Mouse (Mus musculus) small intestine, adult 2 months (tissue): ENCODE results near the gene Tmeff1. TPM values are rescaled to one million over a fixed set of nuclear protein-coding genes. Genes with fewer than 3 reads are reported as not detected.

Source experiments
- H3K27ac ChIP-seq: fragments of 200-500 bp; 2 replicates; pipeline ENCODE4 v1.5.1; 2012; ENCODE audit warnings: low read depth, low read length, control low read depth, inconsistent platforms; ENCODE audit not compliant: insufficient read depth
- H3K27me3 ChIP-seq: fragments of 200-500 bp; 2 replicates; pipeline ENCODE4 v1.6.1; 2012; ENCODE audit warnings: mild to moderate bottlenecking, moderate library complexity, low read length, inconsistent platforms; ENCODE audit not compliant: control insufficient read depth, insufficient read depth
- H3K36me3 ChIP-seq: fragments of 200-500 bp; 2 replicates; pipeline ENCODE4 v1.6.1; 2012; ENCODE audit warnings: mild to moderate bottlenecking, low read length, control low read depth, inconsistent platforms; ENCODE audit not compliant: control insufficient read depth, insufficient read depth
- H3K4me1 ChIP-seq: fragments of 200-500 bp; 2 replicates; pipeline ENCODE4 v1.6.1; 2012; ENCODE audit warnings: low read length, inconsistent platforms, mixed read lengths; ENCODE audit not compliant: control insufficient read depth, insufficient read depth, insufficient read length
- H3K4me3 ChIP-seq: fragments of 200-500 bp; 2 replicates; pipeline ENCODE4 v1.5.1; 2012; ENCODE audit warnings: low read depth, mild to moderate bottlenecking, control low read depth, inconsistent platforms, low read length, moderate library complexity
- CTCF ChIP-seq: fragments of 200-500 bp; IDR thresholded peaks from 2 replicates; pipeline ENCODE4 v1.5.1; 2012; ENCODE audit warnings: low read depth, mild to moderate bottlenecking, control low read depth, inconsistent platforms, low read length, moderate library complexity, mixed read lengths; ENCODE audit not compliant: insufficient replicate concordance, insufficient read length; ENCODE audit errors: extremely low read depth
- POLR2A ChIP-seq: fragments of 200-500 bp; IDR thresholded peaks from 2 replicates; pipeline ENCODE4 v1.6.1; 2012; ENCODE audit warnings: low read depth, mild to moderate bottlenecking, control low read depth, inconsistent platforms, low read length, moderate library complexity
- WGBS: fragments of 180-500 bp; shearing (Covaris S2); methylation state at CpG from one replicate; pipeline ENCODE4 v1.1.7; 2018; 5-methylcytosine and 5-hydroxymethylcytosine counted together
- polyA plus RNA-seq: library from polyadenylated mRNA; depleted of rRNA; stranded (reverse); fragments of >200 nt; gene quantifications from 2 replicates; pipeline ENCODE4 v1.2.3, GENCODE M21; 2012; rRNA removed

Tmeff1 gene
- polyA plus RNA-seq, 1 experiment, result 1.9 TPM

GRCm38 (mm10) chr4:48684593-48685187 lies 99.7 kb downstream of the Tmeff1 start:
- no peaks in the 10 kb centered on the region; the same call in 1 of the 2 replicates for H3K4me1 ChIP-seq
- 31% methylated on average over 7 of the region's 7 CpGs for WGBS
- no peak overlapping the region for H3K27ac ChIP-seq
- no peaks in the 10 kb centered on the region for H3K36me3 ChIP-seq
- H3K4me3 ChIP-seq, result no peak overlapping the region
- H3K27me3 ChIP-seq, result no peaks in the 10 kb centered on the region; the same call in 1 of the 2 replicates
- TF ChIP-seq CTCF (no peak), POLR2A (no peak)

GRCm38 (mm10) chr4:48688148-48688547 lies 103.2 kb downstream of the Tmeff1 start:
- no peak for TF ChIP-seq POLR2A
- no peak for TF ChIP-seq CTCF
- H3K4me3 ChIP-seq, result no peak overlapping the region
- 84% methylated on average over 6 of the region's 6 CpGs for WGBS
- H3K4me1 ChIP-seq, result no peaks in the 10 kb centered on the region
- H3K27ac ChIP-seq, result no peak overlapping the region
- H3K36me3 ChIP-seq, result no peaks in the 10 kb centered on the region
- no peaks in the 10 kb centered on the region; the same call in 1 of the 2 replicates for H3K27me3 ChIP-seq

GRCm38 (mm10) chr4:48690640-48691039 lies 105.7 kb downstream of the Tmeff1 start:
- H3K27me3 ChIP-seq, result no peaks in the 10 kb centered on the region
- H3K4me1 ChIP-seq, result no peaks in the 10 kb centered on the region
- H3K36me3 ChIP-seq, result no peaks in the 10 kb centered on the region
- no peak overlapping the region for H3K4me3 ChIP-seq
- no peak overlapping the region for H3K27ac ChIP-seq
- 72% methylated on average over 9 of the region's 9 CpGs for WGBS
- TF ChIP-seq CTCF (peak; percentile 56; the same call in 1 of the 2 replicates), POLR2A (no peak)

- H3K36me3 ChIP-seq, result no peaks in the 10 kb centered on the region
- H3K27me3 ChIP-seq, result no peaks in the 10 kb centered on the region
- 41% methylated on average over 7 of the region's 7 CpGs for WGBS
- H3K4me3 ChIP-seq, result no peak overlapping the region
- no peak overlapping the region for H3K27ac ChIP-seq
- TF ChIP-seq POLR2A (no peak), CTCF (peak; percentile 63; the same call in 1 of the 2 replicates)
- H3K4me1 ChIP-seq, result no peaks in the 10 kb centered on the region
These were observed 106.9 kb downstream of the Tmeff1 start for GRCm38 (mm10) chr4:48691793-48692437.

- WGBS, result 29% methylated on average over 9 of the region's 9 CpGs
- Histone ChIP-seq H3K4me1 (no peaks in the 10 kb centered on the region), H3K27ac (no peak overlapping the region), H3K27me3 (no peaks in the 10 kb centered on the region), H3K4me3 (no peak overlapping the region), H3K36me3 (no peaks in the 10 kb centered on the region)
- TF ChIP-seq POLR2A (no peak), CTCF (no peak)
These were observed 107.8 kb downstream of the Tmeff1 start for GRCm38 (mm10) chr4:48692736-48693292.

- Histone ChIP-seq H3K27ac (no peak overlapping the region), H3K4me3 (no peak overlapping the region), H3K4me1 (no peaks in the 10 kb centered on the region), H3K27me3 (no peaks in the 10 kb centered on the region), H3K36me3 (no peaks in the 10 kb centered on the region)
- TF ChIP-seq CTCF (no peak), POLR2A (no peak)
- 90% methylated on average over 3 of the region's 3 CpGs for WGBS
These were observed 111.7 kb downstream of the Tmeff1 start for GRCm38 (mm10) chr4:48696706-48697105.

GRCm38 (mm10) chr4:48697302-48697701 lies 112.3 kb downstream of the Tmeff1 start:
- no peaks in the 10 kb centered on the region for H3K36me3 ChIP-seq
- TF ChIP-seq POLR2A (no peak), CTCF (no peak)
- no peaks in the 10 kb centered on the region for H3K27me3 ChIP-seq
- H3K4me3 ChIP-seq, result no peak overlapping the region
- H3K4me1 ChIP-seq, result no peaks in the 10 kb centered on the region
- 45% methylated on average over 11 of the region's 11 CpGs for WGBS
- no peak overlapping the region for H3K27ac ChIP-seq

Other genes starting within 250 kb of the Tmeff1 start
- 1.5 and 3.0 TPM in 2 replicates for gene Tex10, start 111.7 kb upstream of the Tmeff1 start, polyA plus RNA-seq
- 0.57 and 0.58 TPM in 2 replicates for gene Msantd3, start 45.2 kb upstream of the Tmeff1 start, polyA plus RNA-seq
- not detected in 2 replicates for gene Cavin4, start 78.3 kb downstream of the Tmeff1 start, polyA plus RNA-seq